Mouse (Mus musculus) E14TG2a.4 (cell line): ENCODE measurements around the gene Suz12.
"Not testable (repeated sequence)": the region's sequence is repeated elsewhere in the genome, so short reads cannot be mapped to it uniquely, and the experiment has no call there.

Source experiments
- CTCF ChIP-seq: conservative IDR thresholded peaks from 2 replicates; pipeline ENCODE4 v1.5.1; 2014; ENCODE audit warnings: low read length
- NANOG ChIP-seq: IDR thresholded peaks from 2 replicates; pipeline ENCODE4 v1.6.1; 2014; ENCODE audit warnings: borderline replicate concordance, low read length, mixed read lengths
- POU5F1 ChIP-seq: IDR thresholded peaks from 2 replicates; pipeline ENCODE4 v1.6.1; 2014; ENCODE audit warnings: low read length, borderline replicate concordance

DNA sequence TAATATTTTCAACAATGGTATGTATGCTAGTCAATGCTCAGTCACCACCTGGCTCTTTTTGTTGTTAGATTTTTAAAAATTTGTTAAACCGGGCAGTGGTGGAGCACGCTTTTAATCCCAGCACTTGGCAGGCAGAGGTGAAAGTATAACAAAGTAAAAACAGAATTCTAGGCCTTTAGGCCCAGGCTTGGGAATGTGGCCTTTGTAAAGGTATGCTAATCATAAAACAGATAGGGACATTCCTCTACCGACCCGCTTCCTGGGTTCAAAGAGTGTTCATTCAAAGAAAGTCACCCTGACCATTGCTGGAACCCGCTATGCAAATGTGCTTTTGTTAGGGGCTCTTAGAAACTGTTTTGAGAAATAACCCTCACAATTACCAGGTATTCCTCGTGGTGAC is 16.3 kb upstream of the Suz12 start:
- not testable (repeated sequence) for TF ChIP-seq CTCF, POU5F1, NANOG
